Mouse (Mus musculus) MEL (cell line): ENCODE measurements around the gene Prr30. TPM values are rescaled to one million over a fixed set of nuclear protein-coding genes. Genes with fewer than 3 reads are reported as not detected.

Experiments used
- DNase-seq: peaks from one replicate; pipeline ENCODE4 v3.0.0; 2011; ENCODE audit warnings: low read depth, low spot score
- H3K27ac ChIP-seq: 2 replicates; pipeline ENCODE4 v1.5.1; 2012; ENCODE audit warnings: low read depth, mild to moderate bottlenecking, control low read depth, low read length, moderate library complexity; ENCODE audit not compliant: control insufficient read depth
- H3K27me3 ChIP-seq, 2 experiments: fragments of 150-350 bp in 1 of 2; sonication (generic) in 1 of 2; 2 replicates each; pipeline ENCODE4 v1.6.1; 2012; ENCODE audit warnings: low read length in 2 of 2, mild to moderate bottlenecking in 2 of 2, improper control_type of control experiment in 1 of 2, moderate library complexity in 1 of 2; ENCODE audit not compliant: insufficient read depth in 2 of 2, control insufficient read depth in 1 of 2
- H3K36me3 ChIP-seq, 2 experiments: 2 replicates each; pipeline ENCODE4 v1.6.1; 2012 to 2014; ENCODE audit warnings: low read length in 2 of 2, improper control_type of control experiment in 1 of 2, inconsistent platforms in 1 of 2, mild to moderate bottlenecking in 1 of 2; ENCODE audit not compliant: insufficient read depth in 2 of 2, control insufficient read depth in 1 of 2
- H3K4me1 ChIP-seq, 2 experiments: fragments of 150-350 bp in 1 of 2; sonication (generic) in 1 of 2; 2 replicates each; pipeline ENCODE4 v1.6.1; 2012; ENCODE audit warnings: low read length in 2 of 2, improper control_type of control experiment in 1 of 2, mild to moderate bottlenecking in 1 of 2; ENCODE audit not compliant: insufficient read depth in 2 of 2, control insufficient read depth in 1 of 2
- H3K4me3 ChIP-seq, 2 experiments: fragments of 150-350 bp in 1 of 2; sonication (generic) in 1 of 2; 2 replicates each; pipeline ENCODE4 v1.5.1; 2012; ENCODE audit warnings: low read depth in 2 of 2, low read length in 2 of 2, mild to moderate bottlenecking in 2 of 2, moderate library complexity in 2 of 2, control low read depth in 1 of 2, improper control_type of control experiment in 1 of 2; ENCODE audit not compliant: control insufficient read depth in 1 of 2, insufficient read depth in 1 of 2
- H3K79me2 ChIP-seq: 2 replicates; pipeline ENCODE4 v1.6.1; 2012; ENCODE audit warnings: mild to moderate bottlenecking, low read length, moderate library complexity; ENCODE audit not compliant: control insufficient read depth, poor library complexity, insufficient read depth
- H3K9ac ChIP-seq: 2 replicates; pipeline ENCODE4 v1.6.1; 2012; ENCODE audit warnings: low read depth, mild to moderate bottlenecking, control low read depth, low read length, moderate library complexity; ENCODE audit not compliant: control insufficient read depth, poor library complexity, severe bottlenecking
- H3K9me3 ChIP-seq: fragments of 150-350 bp; sonication (generic); replicated peaks from 2 replicates; pipeline ENCODE4 v1.6.1; 2012; ENCODE audit warnings: mild to moderate bottlenecking, low read length, improper control_type of control experiment, moderate library complexity; ENCODE audit not compliant: insufficient read depth
- BHLHE40 ChIP-seq: IDR thresholded peaks from 2 replicates; pipeline ENCODE4 v1.6.1; 2012; ENCODE audit warnings: low read depth, mild to moderate bottlenecking, inconsistent platforms, low read length, improper control_type of control experiment, borderline replicate concordance
- E2F4 ChIP-seq: IDR thresholded peaks from 2 replicates; pipeline ENCODE4 v1.6.1; 2011; ENCODE audit warnings: low read depth, low read length, improper control_type of control experiment, borderline replicate concordance
- GABPA ChIP-seq: IDR thresholded peaks from 2 replicates; pipeline ENCODE4 v1.6.1; 2012; ENCODE audit warnings: low read depth, mild to moderate bottlenecking, inconsistent platforms, low read length, improper control_type of control experiment, moderate library complexity
- GATA1 ChIP-seq: IDR thresholded peaks from 2 replicates; pipeline ENCODE4 v1.6.1; 2011; ENCODE audit warnings: low read depth, low read length, improper control_type of control experiment
- HCFC1 ChIP-seq: IDR thresholded peaks from 2 replicates; pipeline ENCODE4 v1.6.1; 2012; ENCODE audit warnings: low read depth, mild to moderate bottlenecking, inconsistent platforms, low read length, improper control_type of control experiment, moderate library complexity
- JUND ChIP-seq: IDR thresholded peaks from 2 replicates; pipeline ENCODE4 v1.6.1; 2011; ENCODE audit warnings: low read depth, mild to moderate bottlenecking, improper control_type of control experiment, low read length
- KAT2A ChIP-seq: conservative IDR thresholded peaks from 2 replicates; pipeline ENCODE4 v1.6.1; 2012; ENCODE audit warnings: low read depth, low read length, improper control_type of control experiment, inconsistent platforms
- MAZ ChIP-seq: IDR thresholded peaks from 2 replicates; pipeline ENCODE4 v1.6.1; 2012; ENCODE audit warnings: low read depth, mild to moderate bottlenecking, inconsistent platforms, low read length, improper control_type of control experiment
- MEF2A ChIP-seq: IDR thresholded peaks from 2 replicates; pipeline ENCODE4 v1.6.1; 2014; ENCODE audit warnings: low read depth, mild to moderate bottlenecking, inconsistent platforms, low read length, improper control_type of control experiment; ENCODE audit not compliant: poor library complexity, insufficient replicate concordance, severe bottlenecking; ENCODE audit errors: extremely low read depth
- MYB ChIP-seq: IDR thresholded peaks from 2 replicates; pipeline ENCODE4 v1.6.1; 2011; ENCODE audit warnings: mild to moderate bottlenecking, low read depth, low read length, improper control_type of control experiment
- MYC ChIP-seq: IDR thresholded peaks from 2 replicates; pipeline ENCODE4 v1.6.1; 2011; ENCODE audit warnings: low read depth, mild to moderate bottlenecking, low read length, improper control_type of control experiment, moderate library complexity
- NELFE ChIP-seq: IDR thresholded peaks from 2 replicates; pipeline ENCODE4 v1.6.1; 2011; ENCODE audit warnings: low read depth, low read length, improper control_type of control experiment
- NRF1 ChIP-seq: IDR thresholded peaks from 2 replicates; pipeline ENCODE4 v1.6.1; 2014; ENCODE audit warnings: low read depth, mild to moderate bottlenecking, inconsistent platforms, low read length, improper control_type of control experiment, moderate library complexity; ENCODE audit not compliant: poor library complexity, insufficient read depth, severe bottlenecking
- POLR2AphosphoS2 ChIP-seq: IDR thresholded peaks from 2 replicates; pipeline ENCODE4 v1.6.1; 2011; ENCODE audit warnings: low read length, improper control_type of control experiment
- POLR2AphosphoS5 ChIP-seq: IDR thresholded peaks from 2 replicates; pipeline ENCODE4 v1.6.1; 2012; ENCODE audit warnings: low read depth, borderline replicate concordance, mild to moderate bottlenecking, inconsistent platforms, low read length, moderate library complexity, mixed read lengths
- RAD21 ChIP-seq: IDR thresholded peaks from 2 replicates; pipeline ENCODE4 v1.6.1; 2011; ENCODE audit warnings: mild to moderate bottlenecking, low read depth, low read length, improper control_type of control experiment
- RCOR1 ChIP-seq: IDR thresholded peaks from 2 replicates; pipeline ENCODE4 v1.6.1; 2012; ENCODE audit warnings: low read depth, mild to moderate bottlenecking, inconsistent platforms, low read length, improper control_type of control experiment
- TAL1 ChIP-seq: IDR thresholded peaks from 2 replicates; pipeline ENCODE4 v1.6.1; 2012; ENCODE audit warnings: mild to moderate bottlenecking, inconsistent platforms, low read length, moderate library complexity, mixed read lengths
- TCF12 ChIP-seq: IDR thresholded peaks from 2 replicates; pipeline ENCODE4 v1.6.1; 2014; ENCODE audit warnings: low read depth, mild to moderate bottlenecking, inconsistent platforms, low read length, improper control_type of control experiment, moderate library complexity
- UBTF ChIP-seq: IDR thresholded peaks from 2 replicates; pipeline ENCODE4 v1.6.1; 2012; ENCODE audit warnings: low read depth, mild to moderate bottlenecking, inconsistent platforms, low read length, improper control_type of control experiment, moderate library complexity, borderline replicate concordance; ENCODE audit not compliant: insufficient read depth
- ZKSCAN1 ChIP-seq: IDR thresholded peaks from 2 replicates; pipeline ENCODE4 v1.6.1; 2012; ENCODE audit warnings: low read depth, mild to moderate bottlenecking, inconsistent platforms, low read length, improper control_type of control experiment, moderate library complexity
- ZMIZ1 ChIP-seq: IDR thresholded peaks from 2 replicates; pipeline ENCODE4 v1.6.1; 2012; ENCODE audit warnings: low read depth, mild to moderate bottlenecking, inconsistent platforms, low read length, improper control_type of control experiment, moderate library complexity
- polyA plus RNA-seq, 2 experiments: library from polyadenylated mRNA; stranded (reverse) in 1 of 2; unstranded in 1 of 2; fragments of >175 nt in 1 of 2; fragments of >200 nt in 1 of 2; gene quantifications; 2 replicates each; pipeline versions ENCODE4 v1.2.1 to v1.2.4; 2012; ENCODE audit warnings: low replicate concordance in 2 of 2, low read depth in 1 of 2; ENCODE audit not compliant: insufficient read length in 2 of 2, insufficient read depth in 1 of 2, missing spikeins in 1 of 2
- total RNA-seq: library from RNA; depleted of rRNA; stranded (reverse); fragments of 300-350 nt; gene quantifications from 2 replicates; pipeline ENCODE4 v1.2.3, GENCODE M21; 2012; rRNA removed

Gene Prr30
- total RNA-seq (not detected in 2 replicates), polyA plus RNA-seq (not detected)

DNA sequence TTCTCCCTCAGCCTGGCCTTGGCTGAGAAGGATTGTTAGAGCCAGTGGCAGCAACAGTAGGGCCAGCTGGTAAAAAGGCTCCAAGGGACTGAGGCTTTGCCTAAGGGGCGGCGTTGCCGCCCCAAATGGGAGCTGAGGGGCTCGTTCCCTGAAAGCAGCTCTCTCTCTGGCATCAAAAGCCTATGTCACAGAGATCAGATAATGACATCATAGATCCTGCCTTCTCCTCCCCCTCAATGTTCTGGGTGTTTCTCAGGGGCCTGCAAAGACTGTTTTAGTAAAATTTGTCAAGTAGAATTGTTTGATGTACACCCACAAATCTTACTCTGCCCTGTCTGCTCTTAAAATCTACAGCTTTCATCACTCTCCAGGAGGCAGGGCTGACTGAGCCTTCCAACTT lies at the start of gene Prr30:
Gene Prr30 (minus strand): TSS at position 101 of the 400 bp plus-strand sequence.
- TF ChIP-seq MYC (no peak), HCFC1 (no peak), TCF12 (no peak), GATA1 (no peak), ZKSCAN1 (no peak), NRF1 (no peak), MEF2A (no peak), BHLHE40 (no peak), ZMIZ1 (no peak), E2F4 (no peak), POLR2AphosphoS5 (no peak), JUND (no peak), MAZ (no peak), POLR2AphosphoS2 (no peak), GABPA (no peak), TAL1 (no peak)

DNA sequence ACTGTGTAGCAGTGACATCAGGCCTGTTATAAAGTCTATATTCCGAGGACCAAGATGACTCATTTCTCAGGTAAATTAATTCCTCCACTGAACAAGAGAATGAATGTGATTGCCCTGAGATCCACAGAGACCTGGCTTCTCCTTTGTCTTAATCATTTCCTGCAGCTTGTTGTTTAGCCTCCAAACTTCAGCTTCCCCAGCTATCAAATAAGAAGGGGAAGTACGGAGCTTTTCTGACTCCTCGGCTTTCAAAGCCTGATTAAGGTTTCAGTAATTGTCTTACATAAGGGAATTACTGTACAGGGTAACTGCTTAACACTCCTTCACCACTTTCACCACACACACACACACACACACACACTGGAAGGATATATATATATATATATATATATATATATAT lies 46.7 kb upstream of the Prr30 start:
- no peaks in the 10 kb centered on the region for H3K79me2 ChIP-seq
- H3K4me3 ChIP-seq = no peak overlapping the region
- H3K4me1 ChIP-seq = no peaks in the 10 kb centered on the region
- H3K27ac ChIP-seq = no peak overlapping the region
- no peaks in the 10 kb centered on the region for H3K36me3 ChIP-seq
- no peaks in the 10 kb centered on the region for H3K9me3 ChIP-seq
- peak; percentile 2 for DNase-seq
- no peaks in the 10 kb centered on the region for H3K27me3 ChIP-seq
- TF ChIP-seq BHLHE40 = no peak
- no peak for TF ChIP-seq MAZ
- TF ChIP-seq NELFE = no peak
- no peak for TF ChIP-seq MYB
- TF ChIP-seq RCOR1 = no peak
- no peak for TF ChIP-seq POLR2AphosphoS5
- no peak for TF ChIP-seq GABPA
- TF ChIP-seq RAD21 = no peak
- no peak for TF ChIP-seq HCFC1
- TF ChIP-seq KAT2A = no peak
- no peak for TF ChIP-seq UBTF
- TF ChIP-seq, all 39 proteins: peak for 0
- H3K9ac ChIP-seq = no peak overlapping the region

More for the DNA sequence above, at the start of gene Prr30:
- DNase-seq = no peak
- Histone ChIP-seq H3K79me2 (no peaks in the 10 kb centered on the region), H3K9ac (no peak within 1 kb of the TSS), H3K4me3 (no peak within 1 kb of the TSS), H3K27me3 (no peaks in the 10 kb centered on the region), H3K27ac (no peak within 1 kb of the TSS), H3K36me3 (no peaks in the 10 kb centered on the region), H3K9me3 (no peaks in the 10 kb centered on the region), H3K4me1 (no peaks in the 10 kb centered on the region)
